Mouse (Mus musculus) lung, postnatal 10 days (tissue): ENCODE data around the gene Bcl2l14.

Experiments used
- DNase-seq: peaks from one replicate; pipeline ENCODE4 v3.0.0; 2021

The Bcl2l14 gene

GRCm38 (mm10) chr6:134403684-134404070 is 7.6 kb downstream of the Bcl2l14 start:
- DNase-seq, result no peak

- no peak for DNase-seq
These were observed 11.1 kb downstream of the Bcl2l14 start for GRCm38 (mm10) chr6:134407226-134407625.

- DNase-seq, result peak; percentile 52
These were observed 17.8 kb downstream of the Bcl2l14 start for GRCm38 (mm10) chr6:134413706-134414531.

- DNase-seq, result no peak
These were observed 18.4 kb downstream of the Bcl2l14 start for GRCm38 (mm10) chr6:134414532-134414883.

GRCm38 (mm10) chr6:134416556-134417105 is 20.5 kb downstream of the Bcl2l14 start:
- no peak for DNase-seq

GRCm38 (mm10) chr6:134417886-134418285 is 21.8 kb downstream of the Bcl2l14 start:
- DNase-seq, result no peak

- peak; percentile 28 for DNase-seq
These were observed 24.3 kb downstream of the Bcl2l14 start for GRCm38 (mm10) chr6:134420375-134420774.

GRCm38 (mm10) chr6:134421921-134422320 is 25.8 kb downstream of the Bcl2l14 start:
- peak; percentile 38 for DNase-seq

- DNase-seq, result peak; percentile 86
These were observed 29.1 kb downstream of the Bcl2l14 start for GRCm38 (mm10) chr6:134425216-134425717.

- DNase-seq, result no peak
These were observed 31.0 kb downstream of the Bcl2l14 start for GRCm38 (mm10) chr6:134427165-134427564.

- DNase-seq, result no peak
These were observed 32.3 kb downstream of the Bcl2l14 start for GRCm38 (mm10) chr6:134428455-134428854.

- DNase-seq, result peak; percentile 45
These were observed 34.2 kb downstream of the Bcl2l14 start for GRCm38 (mm10) chr6:134430161-134430799.

GRCm38 (mm10) chr6:134431583-134431982 is 35.5 kb downstream of the Bcl2l14 start:
- no peak for DNase-seq

- no peak for DNase-seq
These were observed 37.2 kb downstream of the Bcl2l14 start for GRCm38 (mm10) chr6:134433281-134433680.

GRCm38 (mm10) chr6:134434044-134434443 is 37.9 kb downstream of the Bcl2l14 start:
- no peak for DNase-seq

GRCm38 (mm10) chr6:134434866-134435390 is 38.8 kb downstream of the Bcl2l14 start:
- no peak for DNase-seq

GRCm38 (mm10) chr6:134436955-134437354 is 40.8 kb downstream of the Bcl2l14 start:
- DNase-seq, result no peak

GRCm38 (mm10) chr6:134439401-134440021 is 43.4 kb downstream of the Bcl2l14 start:
- DNase-seq, result peak; percentile 63

- no peak for DNase-seq
These were observed 43.9 kb downstream of the Bcl2l14 start for GRCm38 (mm10) chr6:134440023-134440422.

GRCm38 (mm10) chr6:134441716-134442115 is 45.6 kb downstream of the Bcl2l14 start:
- DNase-seq, result no peak

- DNase-seq, result no peak
These were observed 46.1 kb downstream of the Bcl2l14 start for GRCm38 (mm10) chr6:134442219-134442618.

- no peak for DNase-seq
These were observed 47.2 kb downstream of the Bcl2l14 start for GRCm38 (mm10) chr6:134443198-134443904.
